Mouse (Mus musculus) central nervous system, embryonic 11.5 days (tissue): ENCODE measurements around the gene Gm9117. TPM values are rescaled to one million over a fixed set of nuclear protein-coding genes. Genes with fewer than 3 reads are reported as not detected.

Experiments used
- polyA plus RNA-seq: library from polyadenylated mRNA; depleted of rRNA; stranded (reverse); fragments of >200 nt; gene quantifications from 2 replicates; pipeline ENCODE4 v1.2.3, GENCODE M21; 2012; rRNA removed

The Gm9117 gene
- not detected in 2 replicates for polyA plus RNA-seq

DNA sequence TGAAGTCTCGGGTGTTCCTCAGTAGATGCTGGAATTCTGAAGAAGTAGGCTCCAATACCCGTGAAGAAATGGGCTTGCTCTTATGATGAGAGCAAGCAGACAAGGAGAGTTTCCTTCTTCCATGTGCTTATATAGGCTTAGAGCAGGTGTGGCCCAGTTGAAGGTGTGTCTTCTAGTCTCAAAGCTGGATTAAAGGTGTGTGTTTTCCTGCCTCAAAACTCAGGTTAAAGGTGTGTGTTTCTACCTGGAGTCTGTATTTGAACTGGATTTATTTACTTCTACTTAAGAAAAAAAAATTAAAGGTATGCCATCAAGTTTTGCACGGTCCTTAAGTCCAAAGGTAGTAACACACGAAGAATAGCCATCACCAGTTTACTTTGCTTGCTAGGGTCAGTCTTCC lies at the start of gene Gm9117:
TSS of gene Gm9117 (minus strand) at position 101 of the 400 bp plus-strand sequence.

GRCm38 (mm10) chr3:93961214-93961613 lies 17.9 kb upstream of the Gm9117 start, which contains the start of gene Tdpoz5:
Gene Tdpoz5 (minus strand): TSS chr3:93961314.

Other genes with a start within 250 kb of the Gm9117 start
- gene Gm5773, start 170.5 kb downstream of the Gm9117 start, polyA plus RNA-seq, result not detected in 2 replicates
- gene Tdpoz4, start 147.1 kb downstream of the Gm9117 start, polyA plus RNA-seq, result not detected in 2 replicates
- gene Tdpoz3, start 117.5 kb downstream of the Gm9117 start, polyA plus RNA-seq, result not detected in 2 replicates
- gene Tdpoz5, start 17.8 kb upstream of the Gm9117 start, polyA plus RNA-seq, result not detected in 2 replicates
- gene Gm9125, start 111.3 kb upstream of the Gm9117 start, polyA plus RNA-seq, result not detected in 2 replicates
- not detected in 2 replicates for gene Gm10697, start 129.1 kb upstream of the Gm9117 start, polyA plus RNA-seq
- gene Gm10696, start 234.7 kb upstream of the Gm9117 start, polyA plus RNA-seq, result not detected in 2 replicates